Mouse (Mus musculus) frontal cortex, adult 2 months (tissue): Measurements from ENCODE around the gene Inpp4b. TPM values are rescaled to one million over a fixed set of nuclear protein-coding genes. Genes with fewer than 3 reads are reported as not detected.

Experiments used
- DNase-seq, 2 experiments: peaks; one replicate each; pipeline ENCODE4 v3.0.0; 2022; ENCODE audit warnings: low spot score in 1 of 2; ENCODE audit errors: extremely low spot score in 1 of 2
- polyA plus RNA-seq: library from polyadenylated mRNA; depleted of rRNA; stranded (reverse); fragments of >200 nt; gene quantifications from 2 replicates; pipeline ENCODE4 v1.2.3, GENCODE M21; 2012; rRNA removed

Inpp4b gene
- polyA plus RNA-seq = 6.4 and 6.9 TPM in 2 replicates

- DNase-seq = peak; percentile 46 to 75
Observed at GRCm38 (mm10) chr8:81342236-81342998, at the start of gene Inpp4b. TSS of gene Inpp4b (plus strand) at chr8:81342556.

- no peak for DNase-seq
Observed at GRCm38 (mm10) chr8:81335250-81335649, 7.1 kb upstream of the Inpp4b start.

- no peak for DNase-seq
Observed at GRCm38 (mm10) chr8:81341191-81341590, 1.2 kb upstream of the Inpp4b start.

- peak; percentile 63 to 80 for DNase-seq
Observed at GRCm38 (mm10) chr8:81341591-81342235, 643 bp upstream of the Inpp4b start.

GRCm38 (mm10) chr8:81342999-81343302, 595 bp downstream of the Inpp4b start:
- DNase-seq = peak in 1 of 2 experiments; percentile 3

- DNase-seq = no peak
Observed at GRCm38 (mm10) chr8:81345170-81345697, 2.9 kb downstream of the Inpp4b start.

GRCm38 (mm10) chr8:81349452-81349851, 7.1 kb downstream of the Inpp4b start:
- peak in 1 of 2 experiments; percentile 54 for DNase-seq

GRCm38 (mm10) chr8:81353460-81353859, 11.1 kb downstream of the Inpp4b start:
- no peak for DNase-seq

GRCm38 (mm10) chr8:81358108-81358507, 15.8 kb downstream of the Inpp4b start:
- peak in 1 of 2 experiments; percentile 32 for DNase-seq

GRCm38 (mm10) chr8:81360518-81360917, 18.2 kb downstream of the Inpp4b start:
- peak; percentile 55 to 72 for DNase-seq

GRCm38 (mm10) chr8:81361162-81361561, 18.8 kb downstream of the Inpp4b start:
- DNase-seq = no peak

- no peak for DNase-seq
Observed at GRCm38 (mm10) chr8:81370607-81371006, 28.3 kb downstream of the Inpp4b start.

- no peak for DNase-seq
Observed at GRCm38 (mm10) chr8:81371844-81372243, 29.5 kb downstream of the Inpp4b start.

- DNase-seq = no peak
Observed at GRCm38 (mm10) chr8:81374877-81375475, 32.6 kb downstream of the Inpp4b start.

- DNase-seq = peak; percentile 8 to 18
Observed at GRCm38 (mm10) chr8:81388953-81389352, 46.6 kb downstream of the Inpp4b start.

- DNase-seq = peak in 1 of 2 experiments; percentile 4
Observed at GRCm38 (mm10) chr8:81399071-81399470, 56.7 kb downstream of the Inpp4b start.

GRCm38 (mm10) chr8:81399501-81399900, 57.1 kb downstream of the Inpp4b start:
- DNase-seq = peak; percentile 58 to 66

- DNase-seq = no peak
Observed at GRCm38 (mm10) chr8:81412707-81413106, 70.4 kb downstream of the Inpp4b start.

GRCm38 (mm10) chr8:81443957-81444356, 101.6 kb downstream of the Inpp4b start:
- DNase-seq = no peak

GRCm38 (mm10) chr8:81449798-81450197, 107.4 kb downstream of the Inpp4b start:
- no peak for DNase-seq

- DNase-seq = peak; percentile 7 to 13
Observed at GRCm38 (mm10) chr8:81452082-81452481, 109.7 kb downstream of the Inpp4b start.
